Mouse (Mus musculus) retina, embryonic 14.5 days (tissue): ENCODE results near the gene Mylk2.

Experiments used
- DNase-seq: peaks from one replicate; pipeline ENCODE4 v3.0.0-alpha.2; 2015; ENCODE audit warnings: low spot score

Mylk2 gene

DNA sequence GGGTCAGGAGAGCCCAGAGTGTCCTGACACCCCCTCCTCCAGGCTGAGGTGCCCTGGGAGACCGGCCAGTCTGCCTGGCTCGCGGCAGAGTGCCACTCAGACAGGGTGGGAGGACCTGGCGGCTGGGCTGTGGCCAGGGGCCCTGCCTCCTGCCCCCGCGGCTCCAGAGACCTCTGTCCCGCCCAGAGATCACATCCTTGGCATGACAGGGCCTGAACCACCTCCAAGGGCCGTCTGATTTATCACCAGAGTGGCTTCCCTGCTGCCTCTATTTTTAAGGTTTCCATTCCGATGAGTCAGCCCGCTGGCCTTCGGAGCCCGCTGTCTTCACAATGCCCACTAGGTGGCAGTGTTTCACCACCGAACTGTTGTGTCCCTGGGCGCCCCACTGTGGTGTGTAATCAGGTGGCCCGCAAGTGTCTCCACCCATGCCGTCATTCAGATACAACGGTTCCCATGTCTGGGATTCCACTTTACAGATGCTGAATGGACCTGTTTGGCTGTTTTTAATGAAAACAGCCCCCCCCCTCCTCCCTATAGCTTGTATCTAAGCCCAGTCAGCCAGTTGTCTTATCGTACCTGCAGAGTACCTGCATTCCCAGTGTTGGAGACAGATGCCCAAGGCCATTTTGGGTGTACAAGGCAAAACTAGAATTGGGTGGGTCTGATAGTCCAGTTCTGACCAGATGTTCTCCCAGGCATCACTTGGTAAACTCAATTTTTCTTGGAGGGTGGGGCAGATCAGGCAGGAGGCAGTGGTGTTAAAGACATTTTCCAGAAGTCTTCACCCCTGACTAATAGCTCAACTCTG, 3.4 kb downstream of the Mylk2 start:
- DNase-seq = peak; percentile 96

DNA sequence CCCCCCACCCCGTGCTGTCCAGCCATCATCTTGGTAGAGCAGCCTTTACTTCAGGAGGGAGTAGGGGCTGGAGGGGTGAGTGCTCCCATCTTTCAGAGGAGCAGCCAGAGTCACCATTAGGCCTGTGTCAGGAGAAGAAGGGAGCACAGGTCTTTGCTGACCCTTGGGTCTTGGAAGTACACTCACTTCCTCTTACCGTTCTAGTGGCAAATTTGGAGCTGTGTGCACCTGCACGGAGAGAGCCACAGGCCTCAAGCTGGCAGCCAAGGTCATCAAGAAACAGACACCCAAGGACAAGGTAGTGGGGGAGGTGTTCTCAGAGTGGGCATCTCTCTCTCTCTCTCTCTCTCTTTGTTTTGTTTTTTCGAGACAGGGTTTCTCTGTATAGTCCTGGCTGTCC, 4.3 kb downstream of the Mylk2 start:
- no peak for DNase-seq

DNA sequence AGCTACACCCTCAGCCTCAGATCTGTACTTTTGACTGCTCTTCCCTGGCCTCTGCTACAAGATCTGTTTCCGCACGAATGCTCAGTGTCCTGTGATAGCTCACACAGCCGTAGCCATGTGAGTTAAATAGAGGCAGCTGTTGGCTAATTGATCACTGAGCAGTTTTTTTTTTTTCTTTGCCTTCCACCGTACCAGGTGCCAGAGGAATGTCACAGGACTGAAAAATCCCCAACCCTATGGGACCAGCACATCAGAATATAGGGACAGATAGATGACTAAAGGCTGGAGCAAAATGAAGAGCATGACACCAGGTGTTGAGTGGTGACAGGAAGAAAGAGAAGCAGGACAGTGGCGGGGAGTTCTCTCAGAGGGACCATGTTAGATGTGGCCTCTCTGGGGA, 5.0 kb downstream of the Mylk2 start:
- DNase-seq = no peak

DNA sequence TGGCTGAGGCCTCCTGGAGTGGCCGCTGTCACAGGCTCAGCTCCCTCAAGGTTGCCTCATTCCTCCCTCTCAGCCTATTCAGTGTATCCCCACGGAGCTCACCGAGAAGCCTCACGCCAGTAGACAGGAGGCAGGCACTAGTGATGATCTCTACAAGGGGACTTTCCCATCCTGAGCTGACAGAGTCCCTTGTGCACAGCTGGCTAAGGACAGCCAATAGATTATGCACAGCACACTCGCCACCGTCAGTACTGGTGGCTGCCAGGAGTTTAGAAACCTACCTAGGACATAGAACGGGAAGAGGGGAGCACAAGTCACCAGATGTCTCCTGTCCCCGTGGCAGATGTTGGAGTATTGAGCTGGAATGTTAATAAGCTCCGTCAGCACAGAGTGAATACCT, 6.5 kb downstream of the Mylk2 start:
- no peak for DNase-seq

DNA sequence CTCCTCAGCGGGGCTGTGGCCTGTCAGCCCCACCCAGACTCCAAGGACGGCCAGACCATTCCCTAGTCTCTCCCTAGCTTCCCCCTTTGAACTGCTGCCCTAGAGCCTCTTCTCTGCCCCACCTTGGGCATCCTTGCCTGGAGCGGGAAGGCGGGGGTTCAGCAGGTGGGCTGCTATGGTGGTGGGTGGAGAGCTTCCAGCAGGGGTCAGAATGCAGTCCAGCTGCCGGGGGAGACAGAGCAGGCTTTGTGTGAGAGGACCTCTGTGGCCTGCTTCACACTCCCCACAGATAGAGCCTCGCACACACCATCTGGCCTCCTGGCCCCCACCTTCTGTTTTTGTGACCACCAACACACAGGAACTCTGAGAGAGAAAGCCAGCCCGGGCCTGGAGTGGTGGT, 11.2 kb downstream of the Mylk2 start:
- DNase-seq = peak; percentile 41

DNA sequence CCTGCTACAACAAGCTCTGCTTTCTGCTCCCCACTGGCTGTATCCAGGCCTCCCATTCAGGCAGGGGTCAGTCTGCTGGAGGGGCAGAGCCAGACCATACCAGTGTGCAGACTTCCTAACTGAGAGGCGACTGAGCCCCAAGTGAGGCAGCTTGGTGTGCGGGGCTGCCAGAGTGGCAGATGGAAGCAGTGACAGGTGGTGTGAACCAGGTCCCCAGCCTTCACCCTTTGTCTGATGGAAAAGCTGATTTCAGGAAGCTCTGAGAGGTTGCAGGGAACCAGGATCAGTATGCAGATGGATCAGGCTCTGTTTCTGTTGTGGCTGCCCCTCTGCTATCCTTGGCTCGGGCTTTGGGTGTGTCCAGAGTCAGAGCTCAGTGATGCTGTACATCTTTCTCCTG, 12.5 kb downstream of the Mylk2 start:
- DNase-seq = peak; percentile 32

DNA sequence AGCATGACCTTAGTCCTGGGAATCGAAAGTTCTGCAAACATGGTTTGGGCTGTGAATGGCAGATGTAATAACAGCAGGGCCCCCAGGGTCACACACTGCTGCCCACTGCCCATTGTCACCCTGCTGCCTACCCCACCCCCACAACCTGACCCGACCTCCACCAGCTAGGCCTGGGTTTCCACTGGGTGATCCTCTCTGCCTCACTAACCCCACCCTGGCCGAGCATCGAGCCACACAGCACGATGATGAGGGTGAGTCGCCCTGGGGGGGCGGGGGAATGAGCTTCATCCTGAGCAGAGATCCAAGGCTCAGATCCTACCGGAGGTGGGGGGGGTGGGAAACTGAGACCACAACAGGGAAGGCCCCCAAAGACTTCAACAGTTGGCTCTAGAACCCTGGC, 13.0 kb downstream of the Mylk2 start:
- DNase-seq = no peak

DNA sequence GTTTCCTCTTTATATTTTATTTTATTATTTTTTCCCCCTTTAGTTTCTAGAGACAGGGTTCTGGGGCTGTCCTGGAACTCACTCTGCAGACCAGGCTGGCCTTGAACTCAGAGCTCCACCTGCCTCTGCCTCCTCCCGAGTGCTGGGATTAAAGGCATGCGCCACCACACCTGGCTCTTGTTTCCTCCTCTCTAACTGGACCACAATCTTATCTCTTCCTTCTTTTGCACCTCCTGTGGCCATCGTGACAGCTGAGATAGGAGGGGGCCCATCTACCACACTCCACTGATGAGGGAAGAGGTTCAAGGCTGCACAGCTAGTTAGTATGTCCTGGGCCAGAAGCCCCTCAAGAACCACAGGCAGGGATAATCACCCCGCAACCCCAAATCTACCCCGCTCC, 13.4 kb downstream of the Mylk2 start:
- DNase-seq = no peak

DNA sequence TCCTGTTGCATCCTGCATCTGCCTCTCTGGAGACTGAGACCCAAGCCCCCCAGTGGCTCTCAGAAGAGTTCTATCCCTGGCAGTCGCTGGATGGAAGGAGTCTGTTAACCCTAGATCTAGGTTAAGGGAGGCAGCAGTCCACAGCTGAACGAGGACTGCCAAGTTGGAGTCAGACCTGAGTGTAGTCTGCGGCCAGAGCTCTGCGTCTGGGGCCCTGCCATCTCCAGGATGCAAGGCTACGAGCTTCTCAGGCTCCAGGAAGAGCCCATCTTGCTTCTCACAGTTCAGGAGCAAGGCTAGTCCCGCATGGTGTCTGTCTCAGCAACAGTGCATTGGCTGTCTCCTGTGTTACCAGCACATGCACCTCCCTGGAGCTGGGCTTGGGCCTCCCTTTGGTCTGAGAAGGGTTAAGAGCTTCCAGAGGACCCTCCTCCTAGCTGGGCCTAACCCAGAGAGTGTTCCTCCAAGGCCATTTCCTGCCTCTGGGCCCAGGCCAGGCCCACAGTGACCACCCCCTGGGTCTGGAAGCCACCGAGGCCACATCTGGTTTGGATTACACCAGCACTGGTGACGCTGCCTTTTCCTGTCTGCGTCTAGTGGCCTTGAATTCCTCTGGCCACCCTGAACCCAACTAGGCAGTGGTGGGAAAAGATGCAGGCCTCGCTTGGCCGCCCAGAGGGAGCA, 14.2 kb downstream of the Mylk2 start:
- no peak for DNase-seq

DNA sequence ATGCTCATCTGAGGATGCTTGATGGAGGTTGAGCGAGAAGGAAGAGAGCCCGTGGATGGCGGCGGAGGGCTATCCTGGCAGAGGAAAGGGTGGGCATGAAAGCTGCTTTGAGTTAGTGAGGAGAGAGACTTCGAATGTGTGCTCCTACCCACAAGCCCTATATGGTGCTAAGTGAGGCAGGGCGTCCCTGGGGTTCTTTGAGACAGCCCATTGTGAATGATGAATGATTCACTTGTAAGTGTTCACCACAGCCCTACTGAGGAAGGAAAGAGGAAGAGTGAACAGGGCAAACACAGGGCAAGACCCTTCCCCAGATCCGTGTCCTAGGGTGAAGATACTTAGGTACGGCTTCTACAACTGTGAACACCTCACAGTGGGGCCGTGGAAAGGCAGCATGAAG, 15.7 kb downstream of the Mylk2 start:
- no peak for DNase-seq

DNA sequence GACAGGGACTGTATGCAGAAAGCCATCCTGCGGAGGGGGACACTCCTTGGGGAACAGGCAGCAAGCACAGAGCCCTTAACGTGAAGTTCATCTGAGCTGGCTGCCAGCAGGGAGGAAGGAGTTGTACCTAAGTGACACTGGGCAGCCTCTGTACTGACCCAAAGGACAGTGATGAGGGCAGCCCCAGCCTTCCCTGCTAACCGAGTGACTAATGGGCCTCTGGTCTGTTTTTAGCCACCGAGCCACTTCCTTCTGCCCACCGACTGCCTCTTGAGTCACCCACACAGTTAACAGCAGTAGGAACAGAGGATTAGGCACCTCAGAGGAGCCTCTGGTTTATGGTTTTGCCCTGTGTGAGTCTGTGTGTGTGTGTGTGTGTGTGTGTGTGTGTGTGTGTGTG, 16.2 kb downstream of the Mylk2 start:
- no peak for DNase-seq

DNA sequence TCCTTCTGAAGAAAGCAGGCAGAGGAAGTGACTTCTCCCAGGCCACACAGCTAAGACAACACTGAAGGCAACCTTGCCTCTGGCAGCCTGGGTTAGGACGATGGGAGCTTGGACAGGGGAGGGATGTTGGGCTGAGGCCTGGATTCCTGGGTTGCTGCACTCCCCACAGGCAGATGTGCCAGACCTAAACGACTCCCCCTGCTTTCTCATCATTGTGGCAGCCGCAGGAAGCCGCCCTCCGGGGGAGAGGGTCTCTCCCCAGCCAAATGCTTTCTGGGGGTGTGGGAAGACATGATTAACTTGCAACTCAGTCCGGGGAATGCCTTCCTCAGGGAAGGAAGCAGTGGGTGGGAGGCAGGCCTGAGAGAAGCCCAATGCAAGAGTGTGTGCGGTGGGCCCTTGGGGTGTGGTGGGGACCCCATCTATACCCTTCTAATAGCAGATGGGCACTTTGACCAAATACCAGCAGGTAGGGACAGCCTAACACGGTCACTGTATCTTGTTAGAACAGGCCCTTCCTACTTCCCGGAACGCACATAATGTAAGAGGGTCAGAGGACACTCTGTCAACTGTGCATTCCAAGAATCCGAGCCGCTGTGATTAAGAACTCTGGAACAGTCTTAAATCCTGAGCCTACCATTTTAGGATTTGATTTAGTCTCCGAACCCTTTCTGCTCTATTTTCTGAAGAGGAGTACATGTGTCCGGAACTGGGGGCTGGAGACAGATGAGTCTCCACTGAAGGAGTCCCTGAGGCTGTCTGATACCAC, 17.3 kb downstream of the Mylk2 start:
- DNase-seq = no peak

DNA sequence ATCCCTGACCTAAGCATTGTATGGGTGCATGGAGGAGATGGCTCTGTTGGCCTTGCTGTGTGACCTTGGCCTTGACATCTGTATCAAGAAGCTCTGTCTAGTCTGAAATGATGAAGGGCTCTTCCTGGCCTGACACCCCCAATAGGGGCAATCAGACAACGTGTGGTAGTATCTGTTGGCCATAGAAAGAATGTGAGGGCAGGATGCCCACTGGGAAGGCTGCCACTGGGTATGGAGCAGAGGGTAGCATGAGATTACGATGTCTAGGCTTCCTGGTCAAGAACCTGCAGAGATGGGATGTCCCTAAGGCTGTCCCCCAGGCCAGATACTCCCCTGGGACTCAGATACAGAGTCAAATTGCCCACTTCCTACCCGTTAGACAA, 17.8 kb downstream of the Mylk2 start:
- DNase-seq = no peak

DNA sequence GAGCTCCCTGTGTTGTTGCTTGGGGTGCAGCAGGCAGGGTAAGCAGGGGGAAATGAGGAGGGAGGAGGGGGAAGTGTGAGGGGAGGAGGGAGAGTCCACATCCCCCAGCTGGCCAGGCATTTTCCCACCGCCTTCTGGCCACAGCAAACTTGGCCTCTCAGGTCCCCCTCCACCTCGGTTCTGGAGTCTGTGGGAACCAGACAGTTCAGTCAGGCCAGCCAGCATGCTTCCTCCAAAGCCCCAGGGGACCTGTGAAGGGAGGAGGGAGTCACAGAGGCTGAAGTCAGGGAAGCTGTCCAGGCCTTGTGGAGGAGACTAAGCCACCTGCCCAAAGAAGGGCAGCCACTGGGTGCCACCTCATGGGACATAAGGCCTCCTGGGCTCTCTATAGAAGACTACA, 19.1 kb downstream of the Mylk2 start:
- no peak for DNase-seq

DNA sequence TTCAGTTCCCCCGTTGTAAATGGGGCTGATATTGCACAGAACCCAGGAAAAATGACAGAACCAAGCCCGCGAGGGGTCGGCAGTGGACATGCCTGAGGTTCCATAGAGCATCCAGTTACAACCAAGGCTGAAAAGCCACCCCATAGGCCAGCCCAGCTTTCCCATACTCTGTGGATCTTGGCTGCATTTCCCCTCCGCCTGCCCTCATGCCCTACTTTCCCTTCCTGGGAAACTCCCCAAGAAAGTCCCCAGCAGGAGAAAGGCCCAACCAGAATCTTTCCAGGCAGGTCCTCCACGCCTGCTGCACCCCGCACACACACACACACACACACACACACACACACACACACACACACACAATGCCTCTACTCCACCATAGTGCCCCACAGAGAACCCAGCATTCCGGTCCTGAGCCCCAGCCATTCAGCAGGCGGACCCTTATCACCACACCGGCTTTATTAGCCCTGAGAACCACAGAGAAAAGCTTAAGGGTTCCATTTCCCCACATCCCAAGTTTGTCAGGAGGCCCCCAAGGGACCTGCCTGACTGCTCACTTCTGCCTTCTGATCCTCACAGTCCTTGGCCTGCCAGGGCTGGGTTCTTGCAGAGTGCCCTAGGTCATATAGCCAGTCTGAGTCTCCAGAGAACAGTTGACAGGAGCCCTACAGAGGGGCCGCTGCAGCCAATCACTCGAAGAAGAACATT, 20.5 kb downstream of the Mylk2 start:
- DNase-seq = no peak

DNA sequence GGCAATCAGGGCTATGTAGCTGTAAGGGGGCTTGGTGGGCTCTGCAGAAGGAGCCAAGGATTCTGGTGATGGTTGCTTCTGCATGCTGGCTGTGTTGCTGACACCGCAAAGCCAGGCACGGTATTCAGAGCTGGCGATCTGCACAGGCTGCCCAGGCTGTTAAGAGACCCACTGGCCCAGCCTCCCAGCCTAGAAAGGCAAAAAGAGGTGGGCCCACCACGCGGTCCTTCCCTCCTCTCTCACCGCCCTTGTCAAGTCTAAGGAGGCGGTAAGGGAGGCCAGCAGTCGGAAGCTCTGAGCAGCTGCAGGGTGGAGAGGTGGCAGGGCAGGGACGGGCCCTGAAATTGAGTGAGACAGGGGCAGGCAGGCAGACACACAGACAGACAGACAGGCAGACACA, 21.9 kb downstream of the Mylk2 start, which contains the start of gene Foxs1:
Foxs1 (minus strand) TSS at position 161 of the 400 bp plus-strand sequence.
- DNase-seq = no peak

DNA sequence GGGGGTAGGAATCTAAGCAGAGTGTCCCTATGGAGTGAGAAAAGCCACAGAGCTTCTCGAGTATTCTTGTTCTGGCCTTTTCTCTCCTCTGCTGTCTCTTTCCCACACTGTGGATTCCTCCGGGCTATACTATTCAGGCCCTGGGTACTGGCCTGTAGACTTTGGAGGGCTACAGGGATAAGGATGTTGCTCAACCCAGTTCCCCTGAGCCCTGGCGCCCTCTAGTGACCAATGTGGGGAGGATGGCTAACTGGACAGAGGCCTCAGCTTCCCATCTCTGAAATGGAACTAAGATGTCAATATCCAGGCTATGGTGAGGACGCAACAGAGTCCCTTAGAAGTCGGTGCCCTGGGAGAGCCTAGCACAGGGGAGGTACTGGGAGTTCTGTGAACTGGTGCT, 22.5 kb downstream of the Mylk2 start:
- DNase-seq = peak; percentile 69

DNA sequence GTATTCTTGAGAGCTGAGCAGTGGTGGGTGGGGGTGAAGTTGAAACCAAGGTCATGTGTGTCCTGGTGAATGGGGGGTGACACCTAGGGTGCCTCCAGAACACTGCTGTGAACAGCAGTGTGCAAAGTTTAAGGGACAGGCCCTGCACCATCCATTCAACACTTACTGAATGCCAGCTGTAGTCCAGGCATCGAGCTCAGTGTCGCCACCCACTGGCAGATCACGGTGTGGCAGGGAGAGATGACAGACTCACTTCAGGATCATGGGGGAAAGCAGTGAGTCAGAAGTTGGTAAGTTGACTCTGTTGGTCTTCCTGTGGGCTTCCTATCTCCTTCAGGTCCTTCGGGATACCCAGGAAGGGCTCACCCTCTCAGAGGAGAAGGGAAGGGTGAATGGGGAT, 28.7 kb downstream of the Mylk2 start:
- peak; percentile 71 for DNase-seq

DNA sequence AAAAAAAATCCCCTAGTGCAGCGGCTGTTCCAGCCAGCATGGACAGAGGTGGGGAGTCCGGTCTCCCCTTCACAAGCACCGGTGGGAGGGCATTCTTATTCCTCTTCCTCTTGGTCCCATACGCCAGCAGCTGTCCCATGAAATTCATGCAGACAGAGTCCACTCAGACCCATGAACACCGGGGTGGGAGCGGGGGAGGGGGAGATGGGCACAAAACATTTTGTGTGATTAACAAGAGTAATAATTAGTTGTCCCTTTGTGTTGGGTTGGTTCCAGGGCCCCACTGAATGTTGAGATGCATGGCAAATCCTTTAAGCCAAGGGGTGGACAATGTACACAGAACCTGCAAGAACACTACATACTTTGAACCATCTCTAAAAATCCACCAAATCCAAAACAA, 30.0 kb downstream of the Mylk2 start:
- no peak for DNase-seq

DNA sequence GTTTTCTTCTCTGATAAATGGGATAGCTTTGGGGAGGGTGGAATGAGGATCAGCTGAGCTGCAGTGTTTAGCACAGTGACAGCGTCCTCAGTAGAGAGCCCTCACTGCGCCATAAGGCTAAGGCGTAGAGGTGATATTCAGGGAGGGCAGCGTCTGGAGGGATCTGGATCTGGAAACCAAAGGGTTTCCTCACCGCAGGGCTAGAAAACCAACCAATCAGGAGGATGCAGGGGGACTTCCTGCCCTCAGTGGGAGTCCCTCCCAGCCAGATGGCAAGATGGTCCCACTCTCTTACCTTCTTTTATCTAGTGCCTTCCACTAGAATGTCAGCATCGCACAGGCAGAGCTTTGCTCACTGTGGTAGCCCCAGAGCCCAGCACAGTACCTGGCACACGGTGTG, 30.6 kb downstream of the Mylk2 start:
- DNase-seq = no peak

DNA sequence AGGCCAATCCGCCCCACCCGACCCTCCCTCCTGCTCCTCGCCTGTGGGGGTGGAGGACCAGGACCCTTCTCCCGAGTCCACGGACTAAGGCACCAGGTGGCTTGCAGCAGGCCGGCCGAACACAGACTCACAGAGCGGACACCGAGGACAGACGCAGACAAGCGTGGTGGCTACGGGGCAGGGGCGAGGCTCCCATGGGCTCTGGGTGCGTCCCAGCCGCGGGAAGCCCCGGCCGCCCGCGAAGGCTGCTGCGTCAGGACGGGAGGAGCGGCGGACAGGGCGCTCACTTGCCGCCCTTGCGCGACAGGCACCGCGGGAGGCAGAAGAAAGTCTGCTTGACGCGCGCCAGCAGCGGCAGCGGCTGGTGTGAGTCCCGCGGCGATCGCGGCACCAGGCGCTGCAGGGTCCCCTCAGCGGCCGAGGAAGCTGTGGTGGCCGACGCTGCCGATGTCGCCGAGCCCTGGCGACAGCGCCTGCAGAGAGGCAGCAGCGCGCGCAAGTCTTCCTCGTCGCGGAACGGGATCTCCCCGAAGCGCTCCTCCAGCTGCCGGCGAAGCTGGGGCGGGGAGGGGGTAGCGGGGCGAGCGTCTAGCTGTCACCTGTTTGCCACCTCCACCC, 31.9 kb downstream of the Mylk2 start:
- peak; percentile 43 for DNase-seq

DNA sequence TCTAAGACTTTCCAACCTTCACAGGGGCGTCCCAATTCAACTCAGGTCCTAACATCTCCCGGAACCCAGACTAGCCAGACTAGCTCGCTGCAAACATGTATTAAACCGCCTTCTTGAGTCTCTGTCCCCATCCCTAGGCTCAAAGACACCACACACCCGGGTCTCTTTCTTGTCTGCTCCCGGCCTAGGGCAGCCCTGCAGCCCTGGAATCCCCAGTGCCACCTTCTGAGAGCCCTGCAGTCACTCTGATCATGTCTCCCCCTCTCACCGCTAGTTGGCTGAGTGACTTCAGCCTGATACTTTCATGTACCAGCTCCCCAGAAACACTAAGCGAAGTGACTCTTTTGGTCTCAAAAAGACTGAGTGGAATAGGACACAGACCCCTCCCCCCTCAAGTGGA, 32.4 kb downstream of the Mylk2 start:
- DNase-seq = no peak
